Comparison of ENCODE assay signal across 8 mouse cellular contexts in genomic region chr4:43030780-43031230, GRCm38 (mm10). TPM values are rescaled to one million over a fixed set of nuclear protein-coding genes. Genes with fewer than 3 reads are reported as not detected.
DNase-seq lines count a peak whose midpoint lies in the region; ATAC-seq and TF ChIP-seq lines count a peak whose summit lies in the region.

No protein-coding gene starts in this region.

- H3K9me3 ChIP-seq in forebrain, embryonic 11.5 days (ENCODE audit: control insufficient read depth, low read length): no peaks in the 10 kb centered on the region
- H3K9me3 ChIP-seq in midbrain, embryonic 15.5 days: no peaks in the 10 kb centered on the region

- peaks cover 11% of the 10 kb centered on the region for H3K36me3 ChIP-seq in forebrain, embryonic 11.5 days (ENCODE audit: control insufficient read depth, insufficient read depth, low read length)
- H3K36me3 ChIP-seq in midbrain, embryonic 15.5 days (replicated peaks): peaks cover 45% of the 10 kb centered on the region

- peak overlapping the region; percentile 93 for H3K9ac ChIP-seq in forebrain, embryonic 11.5 days (ENCODE audit: low read length)
- peak overlapping the region; percentile 67 for H3K9ac ChIP-seq in midbrain, embryonic 15.5 days

- peak in 1 of 2 experiments; percentile 30 for DNase-seq in left cerebral cortex, adult 2 months (ENCODE audit: extremely low spot score in 1 of 2, low spot score in 2 of 2)
- no peak for DNase-seq in left cerebral cortex, postnatal 36 days (ENCODE audit: low spot score in 2 of 2)
- DNase-seq in MN1 (ENCODE audit: low spot score): peak; percentile 44
- no peak for DNase-seq in forebrain, embryonic 11.5 days (ENCODE audit: low spot score)
- peak; percentile 63 for DNase-seq in kidney, postnatal 14 days
- no peak for DNase-seq in cerebellum, adult 11-12 months
- DNase-seq in adrenal gland, postnatal 4 days (ENCODE audit: low spot score in 2 of 2): no peak

- H3K4me2 ChIP-seq in forebrain, embryonic 11.5 days (ENCODE audit: low read depth, low read length, severe bottlenecking): peak overlapping the region; percentile 80
- H3K4me2 ChIP-seq in midbrain, embryonic 15.5 days: peak overlapping the region; percentile 86

- intact Hi-C loops in left cerebral cortex, adult 2 months (cut with DNase I): no loop called here
- intact Hi-C loops in left cerebral cortex, postnatal 36 days (cut with DNase I): loop anchor here (10.0 kb wide), 1 partner anchor 534 kb away; the partner anchor contains the start of genes Creb3 and Tln1

- 2% methylated on average over 28 of the region's 28 CpGs for WGBS in forebrain, embryonic 11.5 days
- WGBS in midbrain, embryonic 15.5 days: 1% methylated on average over 28 of the region's 28 CpGs

- peak overlapping the region; percentile 88 for H3K4me3 ChIP-seq in left cerebral cortex, adult 2 months
- H3K4me3 ChIP-seq in forebrain, embryonic 11.5 days (ENCODE audit: low read depth, low read length): peak overlapping the region; percentile 74
- peak overlapping the region; percentile 64 for H3K4me3 ChIP-seq in midbrain, embryonic 15.5 days

- peak; percentile 1; the same call in 1 of the 2 replicates for ATAC-seq in forebrain, embryonic 11.5 days (replicated peaks; ENCODE audit: low FRiP score)
- ATAC-seq in midbrain, embryonic 15.5 days (replicated peaks): no peak; the same call in 1 of the 2 replicates

- no peaks in the 10 kb centered on the region for H3K27me3 ChIP-seq in forebrain, embryonic 11.5 days (ENCODE audit: control insufficient read depth, insufficient read depth, low read length)
- H3K27me3 ChIP-seq in midbrain, embryonic 15.5 days (replicated peaks): no peaks in the 10 kb centered on the region

- TF ChIP-seq CTCF in left cerebral cortex, adult 2 months (IDR thresholded peaks at IDR 0.05): no peak

- H3K27ac ChIP-seq in left cerebral cortex, adult 2 months: peak overlapping the region; percentile 93
- peak overlapping the region; percentile 94 for H3K27ac ChIP-seq in forebrain, embryonic 11.5 days (ENCODE audit: low read depth, low read length)
- H3K27ac ChIP-seq in midbrain, embryonic 15.5 days: peak overlapping the region; percentile 82

- peaks cover 8% of the 10 kb centered on the region; the same call in 1 of the 2 replicates for H3K4me1 ChIP-seq in forebrain, embryonic 11.5 days (replicated peaks; ENCODE audit: control insufficient read depth, insufficient read depth, low read length)
- peaks cover 28% of the 10 kb centered on the region for H3K4me1 ChIP-seq in midbrain, embryonic 15.5 days

RNA-seq across cellular contexts. Expression of gene Stoml2, which starts 0.7 kb away (rescaled TPM):
- total RNA-seq in left cerebral cortex, adult 2 months (2021): 100 to 1,000 TPM in 1 of 2 experiments, 10 to 100 TPM in 1; 97.4 to 104 TPM
- total RNA-seq in left cerebral cortex, postnatal 36 days (2021): 100 to 1,000 TPM; 107 to 121 TPM
- polyA plus RNA-seq in forebrain, embryonic 11.5 days (2014; fragmentation: Nextera tagmentation; extraction: Ambion mirVana): 378 and 409 TPM in 2 replicates
- 218 and 235 TPM in 2 replicates for polyA plus RNA-seq in midbrain, embryonic 15.5 days (2015; fragmentation: Nextera tagmentation; extraction: Ambion mirVana)
- 100 to 1,000 TPM; 193 to 202 TPM for total RNA-seq in adrenal gland, postnatal 4 days (2021)

RNA-seq across cellular contexts. Expression of gene Pigo, which starts 5.2 kb away (rescaled TPM):
- 10 to 100 TPM; 30.9 to 31.1 TPM for total RNA-seq in left cerebral cortex, adult 2 months (2021)
- 10 to 100 TPM; 30.4 to 37.5 TPM for total RNA-seq in left cerebral cortex, postnatal 36 days (2021)
- polyA plus RNA-seq in forebrain, embryonic 11.5 days (2014; fragmentation: Nextera tagmentation; extraction: Ambion mirVana): 25.8 and 26.1 TPM in 2 replicates
- polyA plus RNA-seq in midbrain, embryonic 15.5 days (2015; fragmentation: Nextera tagmentation; extraction: Ambion mirVana): 29.1 and 34.0 TPM in 2 replicates
- 10 to 100 TPM; 21.7 to 25.0 TPM for total RNA-seq in adrenal gland, postnatal 4 days (2021)

RNA-seq across cellular contexts. Expression of gene Fam214b, which starts 15.2 kb away (rescaled TPM):
- 10 to 100 TPM; 39.0 to 39.7 TPM for total RNA-seq in left cerebral cortex, adult 2 months (2021)
- 10 to 100 TPM; 34.8 to 43.0 TPM for total RNA-seq in left cerebral cortex, postnatal 36 days (2021)
- polyA plus RNA-seq in forebrain, embryonic 11.5 days (2014; fragmentation: Nextera tagmentation; extraction: Ambion mirVana): 28.1 and 28.9 TPM in 2 replicates
- polyA plus RNA-seq in midbrain, embryonic 15.5 days (2015; fragmentation: Nextera tagmentation; extraction: Ambion mirVana): 52.0 and 55.3 TPM in 2 replicates
- 10 to 100 TPM; 37.6 to 40.8 TPM for total RNA-seq in adrenal gland, postnatal 4 days (2021)

RNA-seq across cellular contexts. Expression of gene Fancg, which starts 20.5 kb away (rescaled TPM):
- 10 to 100 TPM; 15.1 to 17.4 TPM for total RNA-seq in left cerebral cortex, adult 2 months (2021)
- total RNA-seq in left cerebral cortex, postnatal 36 days (2021): 10 to 100 TPM in 1 of 2 experiments, 1 to 10 TPM in 1; 8.5 to 12.5 TPM
- polyA plus RNA-seq in forebrain, embryonic 11.5 days (2014; fragmentation: Nextera tagmentation; extraction: Ambion mirVana): 24.6 and 24.7 TPM in 2 replicates
- 22.8 and 29.5 TPM in 2 replicates for polyA plus RNA-seq in midbrain, embryonic 15.5 days (2015; fragmentation: Nextera tagmentation; extraction: Ambion mirVana)
- total RNA-seq in adrenal gland, postnatal 4 days (2021): 10 to 100 TPM; 11.7 to 14.9 TPM

RNA-seq across cellular contexts. Expression of gene Unc13b, which starts 27.9 kb away (rescaled TPM):
- 10 to 100 TPM; 68.1 to 70.9 TPM for total RNA-seq in left cerebral cortex, adult 2 months (2021)
- 10 to 100 TPM; 50.5 to 71.9 TPM for total RNA-seq in left cerebral cortex, postnatal 36 days (2021)
- 22.9 and 23.0 TPM in 2 replicates for polyA plus RNA-seq in forebrain, embryonic 11.5 days (2014; fragmentation: Nextera tagmentation; extraction: Ambion mirVana)
- polyA plus RNA-seq in midbrain, embryonic 15.5 days (2015; fragmentation: Nextera tagmentation; extraction: Ambion mirVana): 20.1 and 21.2 TPM in 2 replicates
- total RNA-seq in adrenal gland, postnatal 4 days (2021): 10 to 100 TPM; 14.0 to 17.4 TPM

Comparison
In these comparisons a context has a peak if more than half of its experiments do, and no peak if none do; other contexts are left out.
1. DNase-seq: peak in MN1 (single experiment) and kidney, postnatal 14 days (single experiment); none in left cerebral cortex, postnatal 36 days (0 of 2), forebrain, embryonic 11.5 days (single experiment), cerebellum, adult 11-12 months (single experiment) and adrenal gland, postnatal 4 days (0 of 2).
2. Peak in every context shown above with its lines, with median percentiles within 50 percentile points of each other: H3K27ac ChIP-seq and H3K4me3 ChIP-seq.